Mouse (Mus musculus): ENCODE data around the gene Cacna1a.

- TF ChIP-seq CTCF (IDR thresholded peaks at IDR 0.05; ENCODE audit: borderline replicate concordance, control insufficient read depth, extremely low read depth, insufficient read depth, low read length, poor library complexity), result no peak
- no peak for TF ChIP-seq POLR2A (IDR thresholded peaks at IDR 0.05; ENCODE audit: control insufficient read depth, extremely low read depth, insufficient read depth, low read length, poor library complexity)
These were observed 189.2 kb downstream of the Cacna1a start for GRCm38 (mm10) chr8:84577432-84577831.
